Mouse (Mus musculus): ENCODE measurements around the gene Zbtb4. TPM values are rescaled to one million over a fixed set of nuclear protein-coding genes. Genes with fewer than 3 reads are reported as not detected.

Gene Zbtb4
- polyA plus RNA-seq, 1 experiment from 2014 or later, result 0.77 TPM

Other genes starting within 250 kb of the Zbtb4 start
- 1.5 TPM in 2 replicates for gene Dnah2, start 216.8 kb upstream of the Zbtb4 start, polyA plus RNA-seq (2016; fragmentation: Nextera tagmentation; extraction: Ambion mirVana)
- gene Efnb3, start 205.7 kb upstream of the Zbtb4 start, polyA plus RNA-seq (2016; fragmentation: Nextera tagmentation; extraction: Ambion mirVana), result 27.9 and 28.7 TPM in 2 replicates
- gene Wrap53, start 185.7 kb upstream of the Zbtb4 start, polyA plus RNA-seq (2016; fragmentation: Nextera tagmentation; extraction: Ambion mirVana), result 46.4 and 51.1 TPM in 2 replicates
- 192 and 194 TPM in 2 replicates for gene Trp53, start 185.6 kb upstream of the Zbtb4 start, polyA plus RNA-seq (2016; fragmentation: Nextera tagmentation; extraction: Ambion mirVana)
- 4.3 and 4.6 TPM in 2 replicates for gene Atp1b2, start 160.0 kb upstream of the Zbtb4 start, polyA plus RNA-seq (2016; fragmentation: Nextera tagmentation; extraction: Ambion mirVana)
- not detected in 2 replicates for gene Shbg, start 148.0 kb upstream of the Zbtb4 start, polyA plus RNA-seq (2016; fragmentation: Nextera tagmentation; extraction: Ambion mirVana)
- 13.7 and 15.4 TPM in 2 replicates for gene Sat2, start 143.9 kb upstream of the Zbtb4 start, polyA plus RNA-seq (2016; fragmentation: Nextera tagmentation; extraction: Ambion mirVana)
- 32.5 and 34.6 TPM in 2 replicates for gene Fxr2, start 132.9 kb upstream of the Zbtb4 start, polyA plus RNA-seq (2016; fragmentation: Nextera tagmentation; extraction: Ambion mirVana)
- gene Sox15, start 110.6 kb upstream of the Zbtb4 start, polyA plus RNA-seq (2016; fragmentation: Nextera tagmentation; extraction: Ambion mirVana), result not detected in 2 replicates
- gene Mpdu1, start 103.3 kb upstream of the Zbtb4 start, polyA plus RNA-seq (2016; fragmentation: Nextera tagmentation; extraction: Ambion mirVana), result 81.8 and 82.9 TPM in 2 replicates
- 5.5 and 5.8 TPM in 2 replicates for gene Cd68, start 99.8 kb upstream of the Zbtb4 start, polyA plus RNA-seq (2016; fragmentation: Nextera tagmentation; extraction: Ambion mirVana)
- gene Eif4a1, start 93.5 kb upstream of the Zbtb4 start, polyA plus RNA-seq (2016; fragmentation: Nextera tagmentation; extraction: Ambion mirVana), result 725 and 747 TPM in 2 replicates
- gene Senp3, start 83.8 kb upstream of the Zbtb4 start, polyA plus RNA-seq (2016; fragmentation: Nextera tagmentation; extraction: Ambion mirVana), result 127 and 128 TPM in 2 replicates
- 0.20 TPM in 1 of 2 replicates, not detected in the other for gene Tnfsf13, start 80.1 kb upstream of the Zbtb4 start, polyA plus RNA-seq (2016; fragmentation: Nextera tagmentation; extraction: Ambion mirVana)
- 1.1 and 1.6 TPM in 2 replicates for gene Tnfsf12, start 70.1 kb upstream of the Zbtb4 start, polyA plus RNA-seq (2016; fragmentation: Nextera tagmentation; extraction: Ambion mirVana)
- 0.44 and 0.55 TPM in 2 replicates for gene Tnfsfm13, start 69.8 kb upstream of the Zbtb4 start, polyA plus RNA-seq (2016; fragmentation: Nextera tagmentation; extraction: Ambion mirVana)
- gene Polr2a, start 7.3 kb upstream of the Zbtb4 start, polyA plus RNA-seq (2016; fragmentation: Nextera tagmentation; extraction: Ambion mirVana), result 32.9 and 34.5 TPM in 2 replicates
- gene Slc35g3, start 3.9 kb upstream of the Zbtb4 start, polyA plus RNA-seq (2016; fragmentation: Nextera tagmentation; extraction: Ambion mirVana), result 0.14 TPM in 1 of 2 replicates, not detected in the other
- gene Chrnb1, start 30.0 kb downstream of the Zbtb4 start, polyA plus RNA-seq (2016; fragmentation: Nextera tagmentation; extraction: Ambion mirVana), result 1.0 and 1.5 TPM in 2 replicates
- gene Fgf11, start 35.9 kb downstream of the Zbtb4 start, polyA plus RNA-seq (2016; fragmentation: Nextera tagmentation; extraction: Ambion mirVana), result 0.73 TPM in 2 replicates
- 0.71 and 0.95 TPM in 2 replicates for gene Tmem102, start 39.7 kb downstream of the Zbtb4 start, polyA plus RNA-seq (2016; fragmentation: Nextera tagmentation; extraction: Ambion mirVana)
- gene Gm39566, start 49.4 kb downstream of the Zbtb4 start, polyA plus RNA-seq (2016; fragmentation: Nextera tagmentation; extraction: Ambion mirVana), result not detected in 2 replicates
- gene Spem2, start 52.6 kb downstream of the Zbtb4 start, polyA plus RNA-seq (2016; fragmentation: Nextera tagmentation; extraction: Ambion mirVana), result not detected in 2 replicates
- 0.19 TPM in 1 of 2 replicates, not detected in the other for gene Spem1, start 56.3 kb downstream of the Zbtb4 start, polyA plus RNA-seq (2016; fragmentation: Nextera tagmentation; extraction: Ambion mirVana)
- 4.7 and 5.2 TPM in 2 replicates for gene Nlgn2, start 71.9 kb downstream of the Zbtb4 start, polyA plus RNA-seq (2016; fragmentation: Nextera tagmentation; extraction: Ambion mirVana)
- 259 and 290 TPM in 2 replicates for gene Tmem256, start 72.6 kb downstream of the Zbtb4 start, polyA plus RNA-seq (2016; fragmentation: Nextera tagmentation; extraction: Ambion mirVana)
- gene Plscr3, start 80.5 kb downstream of the Zbtb4 start, polyA plus RNA-seq (2016; fragmentation: Nextera tagmentation; extraction: Ambion mirVana), result 67.5 and 67.6 TPM in 2 replicates
- 0.79 and 1.9 TPM in 2 replicates for gene Tnk1, start 92.8 kb downstream of the Zbtb4 start, polyA plus RNA-seq (2016; fragmentation: Nextera tagmentation; extraction: Ambion mirVana)
- gene Tmem95, start 112.1 kb downstream of the Zbtb4 start, polyA plus RNA-seq (2016; fragmentation: Nextera tagmentation; extraction: Ambion mirVana), result not detected in 2 replicates
- gene Kctd11, start 115.5 kb downstream of the Zbtb4 start, polyA plus RNA-seq (2016; fragmentation: Nextera tagmentation; extraction: Ambion mirVana), result 4.8 and 6.7 TPM in 2 replicates
- 0.84 and 1.3 TPM in 2 replicates for gene Acap1, start 129.6 kb downstream of the Zbtb4 start, polyA plus RNA-seq (2016; fragmentation: Nextera tagmentation; extraction: Ambion mirVana)
- gene 2810408A11Rik, start 135.1 kb downstream of the Zbtb4 start, polyA plus RNA-seq (2016; fragmentation: Nextera tagmentation; extraction: Ambion mirVana), result 11.9 and 12.2 TPM in 2 replicates
- 14.3 and 14.8 TPM in 2 replicates for gene Neurl4, start 135.2 kb downstream of the Zbtb4 start, polyA plus RNA-seq (2016; fragmentation: Nextera tagmentation; extraction: Ambion mirVana)
- gene Gps2, start 148.0 kb downstream of the Zbtb4 start, polyA plus RNA-seq (2016; fragmentation: Nextera tagmentation; extraction: Ambion mirVana), result 92.4 and 97.3 TPM in 2 replicates
- gene Eif5a, start 156.0 kb downstream of the Zbtb4 start, polyA plus RNA-seq (2016; fragmentation: Nextera tagmentation; extraction: Ambion mirVana), result 2,970 and 2,997 TPM in 2 replicates
- gene Ybx2, start 169.9 kb downstream of the Zbtb4 start, polyA plus RNA-seq (2016; fragmentation: Nextera tagmentation; extraction: Ambion mirVana), result 5.7 and 6.4 TPM in 2 replicates
- 14.2 and 15.7 TPM in 2 replicates for gene Slc2a4, start 182.3 kb downstream of the Zbtb4 start, polyA plus RNA-seq (2016; fragmentation: Nextera tagmentation; extraction: Ambion mirVana)
- gene Cldn7, start 198.9 kb downstream of the Zbtb4 start, polyA plus RNA-seq (2016; fragmentation: Nextera tagmentation; extraction: Ambion mirVana), result 19.7 and 21.9 TPM in 2 replicates
- gene Ctdnep1, start 215.2 kb downstream of the Zbtb4 start, polyA plus RNA-seq (2016; fragmentation: Nextera tagmentation; extraction: Ambion mirVana), result 21.5 and 23.4 TPM in 2 replicates
- gene Elp5, start 216.6 kb downstream of the Zbtb4 start, polyA plus RNA-seq (2016; fragmentation: Nextera tagmentation; extraction: Ambion mirVana), result 159 TPM in 2 replicates
- 318 and 331 TPM in 2 replicates for gene Gabarap, start 225.2 kb downstream of the Zbtb4 start, polyA plus RNA-seq (2016; fragmentation: Nextera tagmentation; extraction: Ambion mirVana)
- 94.5 and 96.2 TPM in 2 replicates for gene Phf23, start 229.9 kb downstream of the Zbtb4 start, polyA plus RNA-seq (2016; fragmentation: Nextera tagmentation; extraction: Ambion mirVana)
- gene Dvl2, start 234.7 kb downstream of the Zbtb4 start, polyA plus RNA-seq (2016; fragmentation: Nextera tagmentation; extraction: Ambion mirVana), result 44.3 and 51.6 TPM in 2 replicates
- gene Acadvl, start 249.5 kb downstream of the Zbtb4 start, polyA plus RNA-seq (2016; fragmentation: Nextera tagmentation; extraction: Ambion mirVana), result 41.0 and 44.1 TPM in 2 replicates